Mouse (Mus musculus) bone marrow, adult 2 months (tissue): ENCODE measurements around the gene Sox6. TPM values are rescaled to one million over a fixed set of nuclear protein-coding genes. Genes with fewer than 3 reads are reported as not detected.

Experiments used
- H3K27ac ChIP-seq: fragments of 200-500 bp; 2 replicates; pipeline ENCODE4 v1.5.1; 2012; ENCODE audit warnings: low read depth, mild to moderate bottlenecking, control low read depth, inconsistent platforms, low read length; ENCODE audit not compliant: control insufficient read depth, poor library complexity, insufficient read depth
- H3K4me1 ChIP-seq: fragments of 200-500 bp; 2 replicates; pipeline ENCODE4 v1.6.1; 2011; ENCODE audit warnings: low read length; ENCODE audit not compliant: control insufficient read depth, insufficient read depth
- H3K4me3 ChIP-seq: fragments of 200-500 bp; replicated peaks from 2 replicates; pipeline ENCODE3; 2011; ENCODE audit warnings: mild to moderate bottlenecking, low read depth, low read length, control low read depth; ENCODE audit not compliant: control insufficient read depth
- CTCF ChIP-seq: fragments of 200-500 bp; IDR thresholded peaks from 2 replicates; pipeline ENCODE4 v1.5.1; 2011; ENCODE audit warnings: low read length, control low read depth; ENCODE audit not compliant: control insufficient read depth, insufficient read depth
- POLR2A ChIP-seq: fragments of 200-500 bp; IDR thresholded peaks from 2 replicates; pipeline ENCODE4 v1.6.1; 2011; ENCODE audit warnings: low read depth, mild to moderate bottlenecking, control low read depth, low read length, borderline replicate concordance; ENCODE audit not compliant: control insufficient read depth
- WGBS: fragments of 180-500 bp; shearing (Covaris S2); methylation state at CpG from one replicate; pipeline ENCODE4 v1.1.7; 2018; 5-methylcytosine and 5-hydroxymethylcytosine counted together
- polyA plus RNA-seq: library from polyadenylated mRNA; stranded (reverse); fragments of >200 nt; gene quantifications from 2 replicates; pipeline ENCODE4 v1.2.4, GENCODE M21; 2011; ENCODE audit warnings: low replicate concordance; ENCODE audit not compliant: missing spikeins, insufficient read depth, insufficient read length

The Sox6 gene
- polyA plus RNA-seq, 1 experiment, result 33.0 TPM

GRCm38 (mm10) chr7:115726776-115727175 is 311.8 kb downstream of the Sox6 start:
- WGBS, result 84% methylated on average over 2 of the region's 2 CpGs
- Histone ChIP-seq H3K4me3 (no peak overlapping the region), H3K4me1 (no peaks in the 10 kb centered on the region), H3K27ac (no peak overlapping the region)
- TF ChIP-seq CTCF, result no peak
- TF ChIP-seq POLR2A, result no peak

- TF ChIP-seq POLR2A, result no peak
- no peak for TF ChIP-seq CTCF
- no peaks in the 10 kb centered on the region for H3K4me1 ChIP-seq
- H3K4me3 ChIP-seq, result no peak overlapping the region
- H3K27ac ChIP-seq, result no peak overlapping the region
- 69% methylated on average over 2 of the region's 2 CpGs for WGBS
These were observed 314.2 kb downstream of the Sox6 start for GRCm38 (mm10) chr7:115724404-115724803.

GRCm38 (mm10) chr7:115721624-115722540 is 316.7 kb downstream of the Sox6 start:
- WGBS, result 64% methylated on average over 7 of the region's 7 CpGs
- no peaks in the 10 kb centered on the region for H3K4me1 ChIP-seq
- TF ChIP-seq CTCF, result no peak
- no peak for TF ChIP-seq POLR2A
- no peak overlapping the region for H3K27ac ChIP-seq
- H3K4me3 ChIP-seq, result no peak overlapping the region

GRCm38 (mm10) chr7:115719791-115720190 is 318.8 kb downstream of the Sox6 start:
- WGBS, result 91% methylated on average over 3 of the region's 3 CpGs
- no peak overlapping the region for H3K27ac ChIP-seq

GRCm38 (mm10) chr7:115706141-115706540 is 332.5 kb downstream of the Sox6 start:
- Histone ChIP-seq H3K4me3 (no peak overlapping the region), H3K27ac (no peak overlapping the region), H3K4me1 (no peaks in the 10 kb centered on the region)
- WGBS, result 56% methylated on average over 2 of the region's 2 CpGs
- TF ChIP-seq POLR2A, result no peak
- no peak for TF ChIP-seq CTCF

More at GRCm38 (mm10) chr7:115719791-115720190, 318.8 kb downstream of the Sox6 start:
- no peak overlapping the region for H3K4me3 ChIP-seq
- no peaks in the 10 kb centered on the region for H3K4me1 ChIP-seq
- TF ChIP-seq POLR2A (no peak), CTCF (no peak)

- Histone ChIP-seq H3K4me3 (no peak overlapping the region), H3K4me1 (no peaks in the 10 kb centered on the region), H3K27ac (no peak overlapping the region)
- TF ChIP-seq POLR2A (no peak), CTCF (no peak)
- WGBS, result 88% methylated on average over 1 of the region's 1 CpGs
These were observed 340.5 kb downstream of the Sox6 start for GRCm38 (mm10) chr7:115698105-115698504.

GRCm38 (mm10) chr7:115693206-115693605 is 345.4 kb downstream of the Sox6 start:
- H3K4me1 ChIP-seq, result no peaks in the 10 kb centered on the region
- TF ChIP-seq CTCF, result no peak
- no peak for TF ChIP-seq POLR2A
- no peak overlapping the region for H3K27ac ChIP-seq
- 71% methylated on average over 8 of the region's 8 CpGs for WGBS
- no peak overlapping the region for H3K4me3 ChIP-seq

- no peaks in the 10 kb centered on the region for H3K4me1 ChIP-seq
- H3K27ac ChIP-seq, result no peak overlapping the region
- TF ChIP-seq CTCF (no peak), POLR2A (no peak)
- WGBS, result 94% methylated on average over 4 of the region's 4 CpGs
- H3K4me3 ChIP-seq, result no peak overlapping the region
These were observed 347.5 kb downstream of the Sox6 start for GRCm38 (mm10) chr7:115691091-115691490.
